Mouse (Mus musculus): ENCODE data around the gene Olfr352. TPM values are rescaled to one million over a fixed set of nuclear protein-coding genes. Genes with fewer than 3 reads are reported as not detected.

Olfr352 gene
- under 1 TPM in 1 of 2 experiments, not detected in 1; 0.09 TPM for polyA plus RNA-seq (2017; shearing (Covaris generic))

GRCm38 (mm10) chr2:36868160-36868559, at the start of gene Olfr352:
Gene Olfr352, plus strand, starts transcription at chr2:36868460.

GRCm38 (mm10) chr2:36846010-36846409, 22.2 kb upstream of the Olfr352 start, which contains the start of gene Olfr350:
Gene Olfr350, plus strand, starts transcription at chr2:36846310.

GRCm38 (mm10) chr2:36862560-36862959, 5.7 kb upstream of the Olfr352 start, which contains the start of gene Olfr351:
Gene Olfr351, minus strand, starts transcription at chr2:36862660.

GRCm38 (mm10) chr2:36892836-36893235, 24.6 kb downstream of the Olfr352 start, which contains the start of gene Olfr353:
Gene Olfr353, minus strand, starts transcription at chr2:36892936.

GRCm38 (mm10) chr2:36905380-36905779, 37.1 kb downstream of the Olfr352 start, which contains the start of gene Olfr354:
Gene Olfr354, plus strand, starts transcription at chr2:36905680.

Other genes with a start within 250 kb of the Olfr352 start
- gene Olfr345, start 228.4 kb upstream of the Olfr352 start, polyA plus RNA-seq (2017; shearing (Covaris generic)) = 1 to 10 TPM in 1 of 2 experiments, not detected in 1; 1.7 TPM
- under 1 TPM; 0.20 TPM for gene Olfr346, start 182.7 kb upstream of the Olfr352 start, polyA plus RNA-seq (2017; shearing (Covaris generic))
- not detected for gene Olfr347, start 136.6 kb upstream of the Olfr352 start, polyA plus RNA-seq (2017; shearing (Covaris generic))
- not detected for gene Olfr348, start 84.2 kb upstream of the Olfr352 start, polyA plus RNA-seq (2017; shearing (Covaris generic))
- under 1 TPM in 1 of 2 experiments, not detected in 1; 0.13 TPM for gene Olfr50, start 77.9 kb upstream of the Olfr352 start, polyA plus RNA-seq (2017; shearing (Covaris generic))
- not detected for gene Olfr3, start 51.4 kb upstream of the Olfr352 start, polyA plus RNA-seq (2017; shearing (Covaris generic))
- not detected for gene Olfr350, start 22.1 kb upstream of the Olfr352 start, polyA plus RNA-seq (2017; shearing (Covaris generic))
- gene Olfr351, start 5.8 kb upstream of the Olfr352 start, polyA plus RNA-seq (2017; shearing (Covaris generic)) = not detected
- not detected for gene Olfr353, start 24.5 kb downstream of the Olfr352 start, polyA plus RNA-seq (2017; shearing (Covaris generic))
- gene Olfr354, start 37.2 kb downstream of the Olfr352 start, polyA plus RNA-seq (2017; shearing (Covaris generic)) = under 1 TPM; 0.05 to 0.31 TPM
- gene Olfr355, start 60.4 kb downstream of the Olfr352 start, polyA plus RNA-seq (2017; shearing (Covaris generic)) = under 1 TPM; 0.37 to 0.56 TPM
- not detected for gene Olfr356, start 68.7 kb downstream of the Olfr352 start, polyA plus RNA-seq (2017; shearing (Covaris generic))
- gene Olfr357, start 125.4 kb downstream of the Olfr352 start, polyA plus RNA-seq (2017; shearing (Covaris generic)) = not detected
- under 1 TPM; 0.11 to 0.22 TPM for gene Olfr358, start 140.9 kb downstream of the Olfr352 start, polyA plus RNA-seq (2017; shearing (Covaris generic))
- not detected for gene Olfr360, start 197.3 kb downstream of the Olfr352 start, polyA plus RNA-seq (2017; shearing (Covaris generic))
- under 1 TPM; 0.07 to 0.10 TPM for gene Olfr361, start 220.8 kb downstream of the Olfr352 start, polyA plus RNA-seq (2017; shearing (Covaris generic))
- not detected for gene Olfr362, start 249.4 kb downstream of the Olfr352 start, polyA plus RNA-seq (2017; shearing (Covaris generic))